Mouse (Mus musculus) heart, embryonic 11.5 days (tissue): ENCODE results near the gene Prok2. TPM values are rescaled to one million over a fixed set of nuclear protein-coding genes. Genes with fewer than 3 reads are reported as not detected.

Experiments
- ATAC-seq: fragments of 200-750 bp; cut with Nextera tagmentation; replicated peaks from 2 replicates; pipeline ENCODE4 v1.8.0; 2017; ENCODE audit warnings: moderate library complexity; ENCODE audit not compliant: insufficient number of reproducible peaks, low FRiP score, low TSS enrichment
- H3K27ac ChIP-seq: fragments of 300-500 bp; sonication (generic); 2 replicates; pipeline ENCODE4 v1.5.1; 2014; ENCODE audit warnings: mild to moderate bottlenecking, low read depth, low read length
- H3K27me3 ChIP-seq: fragments of 300-500 bp; sonication (generic); 2 replicates; pipeline ENCODE4 v1.6.1; 2014; ENCODE audit warnings: mild to moderate bottlenecking, low read length, mixed read lengths; ENCODE audit not compliant: control insufficient read depth, insufficient read depth
- H3K36me3 ChIP-seq: fragments of 300-500 bp; sonication (generic); 2 replicates; pipeline ENCODE4 v1.6.1; 2014; ENCODE audit warnings: mild to moderate bottlenecking, low read length, moderate library complexity, mixed read lengths; ENCODE audit not compliant: control insufficient read depth, insufficient read depth
- H3K4me1 ChIP-seq: fragments of 300-500 bp; sonication (generic); 2 replicates; pipeline ENCODE4 v1.6.1; 2014; ENCODE audit warnings: low read length; ENCODE audit not compliant: control insufficient read depth, insufficient read depth
- H3K4me2 ChIP-seq: fragments of 300-500 bp; sonication (generic); 2 replicates; pipeline ENCODE4 v1.6.1; 2014; ENCODE audit warnings: mild to moderate bottlenecking, moderate library complexity
- H3K4me3 ChIP-seq: fragments of 300-500 bp; sonication (generic); 2 replicates; pipeline ENCODE4 v1.5.1; 2014; ENCODE audit warnings: low read depth, low read length
- H3K9ac ChIP-seq: fragments of 300-500 bp; sonication (generic); 2 replicates; pipeline ENCODE4 v1.6.1; 2014; ENCODE audit warnings: mild to moderate bottlenecking, low read depth, low read length, moderate library complexity
- H3K9me3 ChIP-seq: fragments of 300-500 bp; sonication (generic); replicated peaks from 2 replicates; pipeline ENCODE4 v1.6.1; 2016; ENCODE audit warnings: low read length; ENCODE audit not compliant: control insufficient read depth
- WGBS: fragments of 180-500 bp; shearing (Covaris S2); extraction: QIAGEN DNeasy Blood & Tissue Kit; methylation state at CpG from one replicate; pipeline ENCODE4 v1.1.7; 2014; ENCODE audit not compliant: insufficient replicate concordance; 5-methylcytosine and 5-hydroxymethylcytosine counted together
- polyA plus RNA-seq: library from polyadenylated mRNA; unstranded; fragments of >200 nt; fragmentation: Nextera tagmentation; extraction: Ambion mirVana; gene quantifications from 2 replicates; pipeline ENCODE4 v1.2.1, GENCODE M21; 2014

Prok2 gene
- polyA plus RNA-seq, 1 experiment from 2014 or later, result not detected

DNA sequence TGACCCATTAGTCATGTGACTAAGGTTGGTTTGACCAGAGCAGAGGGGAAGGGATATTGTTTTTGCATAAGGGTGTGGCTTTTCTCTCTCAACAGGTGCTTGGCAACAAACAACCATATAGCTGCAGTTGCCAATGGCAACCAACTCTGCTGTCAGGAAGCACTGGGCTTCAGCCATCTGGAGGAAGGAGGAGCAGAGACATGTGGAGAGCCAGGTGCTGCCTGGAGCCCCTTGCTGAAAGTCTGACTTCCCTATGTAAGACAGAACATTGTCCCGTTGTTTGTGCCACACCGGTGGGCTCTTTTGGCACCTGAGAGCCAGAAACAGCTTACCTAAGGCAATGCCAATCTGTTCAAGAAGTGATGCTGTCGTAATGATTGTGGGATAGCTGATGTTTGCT lies 16.7 kb upstream of the Prok2 start:
- WGBS, result 76% methylated on average over 3 of the region's 3 CpGs
- Histone ChIP-seq H3K36me3 (no peaks in the 10 kb centered on the region), H3K27me3 (no peaks in the 10 kb centered on the region), H3K9ac (no peak overlapping the region), H3K4me2 (no peak overlapping the region), H3K27ac (no peak overlapping the region), H3K4me3 (no peak overlapping the region), H3K4me1 (no peaks in the 10 kb centered on the region), H3K9me3 (no peaks in the 10 kb centered on the region)
- no peak for ATAC-seq

DNA sequence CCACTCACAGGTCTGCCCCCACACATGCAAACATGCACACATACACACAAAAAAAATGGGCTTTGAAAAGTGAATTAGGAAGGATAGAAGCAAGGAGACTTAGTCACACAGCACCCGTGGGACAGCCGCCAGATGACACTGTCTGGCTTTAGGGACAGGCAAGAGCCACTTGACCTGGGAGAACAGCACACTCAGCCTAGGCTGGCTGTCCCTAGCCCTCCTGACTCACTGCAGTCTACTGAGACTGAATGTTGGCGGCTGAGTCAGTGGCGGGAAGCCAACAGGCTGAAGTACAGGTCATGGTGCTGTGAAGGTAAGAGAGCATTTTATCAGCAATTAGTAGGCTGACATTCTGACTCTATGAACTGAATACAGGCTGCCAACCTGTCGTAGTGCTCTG lies 8.5 kb upstream of the Prok2 start:
- no peaks in the 10 kb centered on the region for H3K4me1 ChIP-seq
- H3K9ac ChIP-seq, result no peak overlapping the region
- H3K4me2 ChIP-seq, result no peak overlapping the region
- no peaks in the 10 kb centered on the region for H3K36me3 ChIP-seq
- WGBS, result 53% methylated on average over 5 of the region's 5 CpGs
- no peaks in the 10 kb centered on the region for H3K27me3 ChIP-seq
- ATAC-seq, result no peak
- H3K27ac ChIP-seq, result no peak overlapping the region
- H3K9me3 ChIP-seq, result no peaks in the 10 kb centered on the region
- H3K4me3 ChIP-seq, result no peak overlapping the region

DNA sequence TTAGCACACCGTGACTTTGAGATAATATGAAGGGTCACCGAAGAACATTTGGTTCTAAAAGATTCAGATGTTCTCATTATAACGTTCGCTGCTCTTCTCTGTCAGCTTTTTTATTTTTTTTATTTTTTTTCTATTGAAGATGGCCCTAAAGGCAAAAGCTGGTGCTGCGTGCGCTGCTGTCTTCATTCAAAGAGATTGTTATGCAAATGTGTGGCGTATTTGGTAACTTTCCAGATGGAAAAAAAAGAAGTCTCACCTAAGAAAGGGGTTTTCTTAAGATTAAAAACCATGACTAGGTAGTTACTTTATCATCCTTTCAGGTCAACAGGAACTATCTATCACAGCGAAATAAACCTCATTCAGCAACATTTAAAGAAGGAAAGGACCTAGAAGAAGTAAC lies 6.5 kb upstream of the Prok2 start:
- ATAC-seq, result no peak
- Histone ChIP-seq H3K9ac (no peak overlapping the region), H3K27me3 (peaks cover 14% of the 10 kb centered on the region), H3K4me2 (no peak overlapping the region), H3K36me3 (no peaks in the 10 kb centered on the region), H3K4me3 (no peak overlapping the region), H3K27ac (no peak overlapping the region), H3K4me1 (no peaks in the 10 kb centered on the region), H3K9me3 (no peaks in the 10 kb centered on the region)
- 79% methylated on average over 8 of the region's 8 CpGs for WGBS

DNA sequence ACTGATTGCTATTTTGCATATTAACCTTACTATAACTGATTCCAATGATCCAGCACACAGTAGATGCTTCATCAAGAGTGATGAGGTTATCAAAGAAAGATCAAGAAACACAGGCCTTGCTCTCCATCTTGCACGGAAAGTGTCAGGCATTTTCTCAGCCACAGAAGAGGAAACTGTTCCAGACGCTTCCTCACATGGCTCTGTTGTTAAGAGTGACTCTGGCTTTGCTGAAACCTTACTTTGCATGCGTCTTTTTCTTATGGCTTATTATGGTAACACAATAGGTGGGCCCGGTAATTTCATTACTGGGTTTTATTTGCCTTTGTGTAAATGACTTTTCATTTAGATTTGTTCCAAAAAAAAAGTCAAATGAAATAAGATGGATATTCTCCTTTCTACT lies 5.7 kb upstream of the Prok2 start:
- no peak for ATAC-seq
- WGBS, result 74% methylated on average over 4 of the region's 4 CpGs
- no peak overlapping the region for H3K9ac ChIP-seq
- no peaks in the 10 kb centered on the region for H3K4me1 ChIP-seq
- no peak overlapping the region for H3K4me3 ChIP-seq
- peaks cover 22% of the 10 kb centered on the region for H3K27me3 ChIP-seq
- H3K27ac ChIP-seq, result no peak overlapping the region
- H3K4me2 ChIP-seq, result no peak overlapping the region
- H3K36me3 ChIP-seq, result no peaks in the 10 kb centered on the region
- no peaks in the 10 kb centered on the region for H3K9me3 ChIP-seq

GRCm38 (mm10) chr6:99729853-99730252 lies 3.7 kb upstream of the Prok2 start:
- no peaks in the 10 kb centered on the region for H3K9me3 ChIP-seq
- no peak overlapping the region for H3K27ac ChIP-seq
- no peak overlapping the region for H3K4me2 ChIP-seq
- H3K4me1 ChIP-seq, result peaks cover 4% of the 10 kb centered on the region; the same call in 1 of the 2 replicates
- no peak for ATAC-seq
- WGBS, result 66% methylated on average over 4 of the region's 4 CpGs
- no peaks in the 10 kb centered on the region for H3K36me3 ChIP-seq
- no peak overlapping the region for H3K4me3 ChIP-seq
- no peak overlapping the region for H3K9ac ChIP-seq
- H3K27me3 ChIP-seq, result peaks cover 41% of the 10 kb centered on the region

DNA sequence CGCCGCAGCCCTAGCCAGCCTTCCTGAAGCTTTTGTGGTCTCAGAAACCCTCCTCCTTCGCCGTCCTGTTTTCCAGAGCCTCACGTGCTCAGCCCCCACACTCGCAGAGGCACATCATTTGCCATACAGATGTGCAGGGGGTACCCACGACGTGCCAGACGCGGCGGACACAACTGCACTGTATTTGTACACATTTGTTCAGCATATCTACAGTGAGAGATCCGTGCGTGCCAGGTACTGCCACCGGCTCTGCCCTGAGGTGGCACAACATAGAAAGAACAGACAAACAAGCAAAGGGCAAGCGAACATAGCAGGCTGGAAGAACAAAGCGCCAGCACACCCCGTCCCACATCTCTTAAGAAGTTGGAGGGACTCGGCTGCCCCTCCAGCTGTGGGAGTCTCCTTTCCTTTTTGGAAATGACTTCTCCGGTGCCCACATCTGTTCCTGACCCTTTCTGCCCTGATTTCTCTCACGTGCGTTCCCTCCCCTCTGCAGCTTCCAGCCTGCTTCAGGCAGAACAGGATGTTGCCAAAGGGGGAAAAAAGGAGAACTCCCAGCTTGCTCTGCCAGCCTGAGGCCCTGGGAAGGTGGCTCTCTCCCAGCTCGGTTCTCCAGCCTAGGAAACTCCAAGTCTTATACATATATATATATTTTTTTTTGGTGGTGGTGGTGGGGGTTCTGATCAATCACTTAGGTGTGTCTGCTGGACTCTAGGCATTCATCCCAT lies 548 bp upstream of the Prok2 start:
- Histone ChIP-seq H3K4me1 (peaks cover 4% of the 10 kb centered on the region; the same call in 1 of the 2 replicates), H3K27me3 (peaks cover 48% of the 10 kb centered on the region), H3K9ac (peak overlapping the region; percentile 44; the same call in 1 of the 2 replicates), H3K9me3 (no peaks in the 10 kb centered on the region), H3K27ac (no peak overlapping the region), H3K36me3 (no peaks in the 10 kb centered on the region), H3K4me2 (peak overlapping the region; percentile 85), H3K4me3 (peak overlapping the region; percentile 54)
- 4% methylated on average over 22 of the region's 22 CpGs for WGBS
- ATAC-seq, result no peak

DNA sequence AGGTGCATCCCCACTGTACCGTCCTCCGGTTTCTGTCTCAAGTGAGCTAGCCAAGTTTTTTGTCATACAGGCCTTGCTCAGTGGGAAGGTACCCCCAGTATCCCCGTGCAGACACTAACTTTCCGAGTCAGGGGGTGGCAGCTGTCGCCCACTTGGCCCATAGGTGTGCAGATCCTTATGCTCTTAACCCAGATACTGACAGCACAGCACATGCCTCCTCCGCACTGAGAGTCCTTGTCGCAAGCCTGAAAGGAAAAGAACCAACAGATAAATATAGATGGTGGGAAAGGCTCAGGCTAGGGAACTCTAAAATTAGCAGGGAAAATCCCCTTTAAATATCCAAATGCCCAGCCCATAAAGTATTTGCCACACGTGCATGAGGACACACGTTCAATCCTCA lies 3.8 kb downstream of the Prok2 start:
- peaks cover 4% of the 10 kb centered on the region; the same call in 1 of the 2 replicates for H3K4me1 ChIP-seq
- H3K4me2 ChIP-seq, result no peak overlapping the region
- H3K9ac ChIP-seq, result no peak overlapping the region
- no peak overlapping the region for H3K27ac ChIP-seq
- WGBS, result 70% methylated on average over 9 of the region's 9 CpGs
- no peaks in the 10 kb centered on the region for H3K9me3 ChIP-seq
- no peak for ATAC-seq
- no peaks in the 10 kb centered on the region for H3K36me3 ChIP-seq
- H3K4me3 ChIP-seq, result no peak overlapping the region
- H3K27me3 ChIP-seq, result peaks cover 31% of the 10 kb centered on the region

- 71% methylated on average over 9 of the region's 9 CpGs for WGBS
- H3K4me2 ChIP-seq, result no peak overlapping the region
- no peaks in the 10 kb centered on the region for H3K9me3 ChIP-seq
- H3K4me3 ChIP-seq, result no peak overlapping the region
- ATAC-seq, result no peak
- no peaks in the 10 kb centered on the region for H3K4me1 ChIP-seq
- H3K27me3 ChIP-seq, result peaks cover 17% of the 10 kb centered on the region
- no peak overlapping the region for H3K9ac ChIP-seq
- no peaks in the 10 kb centered on the region for H3K36me3 ChIP-seq
- H3K27ac ChIP-seq, result no peak overlapping the region
Observed at GRCm38 (mm10) chr6:99721032-99721431, 5.2 kb downstream of the Prok2 start.

DNA sequence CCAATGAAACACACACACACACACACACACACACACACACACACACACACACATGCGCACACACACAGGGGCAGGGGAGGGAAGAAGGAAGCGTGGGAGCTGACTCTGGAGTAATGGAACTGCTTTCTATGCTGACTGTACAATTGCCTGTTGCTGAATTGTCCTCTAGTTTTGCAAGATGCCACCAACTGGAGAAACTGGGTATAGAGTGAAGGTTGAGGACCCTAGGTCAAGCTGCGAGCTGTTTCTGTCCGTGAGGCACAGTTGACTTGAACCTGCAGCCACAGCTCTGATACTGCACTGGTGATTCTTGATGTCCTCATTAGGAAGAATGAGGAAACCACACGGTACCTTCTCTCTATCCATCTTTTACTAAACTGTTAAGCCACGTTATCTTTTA lies 10.3 kb downstream of the Prok2 start:
- no peaks in the 10 kb centered on the region for H3K4me1 ChIP-seq
- WGBS, result 64% methylated on average over 6 of the region's 6 CpGs

More for the DNA sequence above, 10.3 kb downstream of the Prok2 start:
- Histone ChIP-seq H3K9me3 (no peaks in the 10 kb centered on the region), H3K27me3 (0 out of 2 replicates have a peak, but pooled peaks cover 2% of the 10 kb centered on the region), H3K4me3 (no peak overlapping the region), H3K27ac (no peak overlapping the region), H3K36me3 (no peaks in the 10 kb centered on the region), H3K9ac (no peak overlapping the region), H3K4me2 (no peak overlapping the region)
- no peak for ATAC-seq
